Mouse (Mus musculus) E14TG2a.4 (cell line): ENCODE measurements at regions not wholly inside any gene's neighbourhood (a gene's known extent, or its start where the extent isn't known, plus 50 kb on each side); places are given as distances from the start of the nearest gene placed in this dataset.

Source experiments
- CTCF ChIP-seq: conservative IDR thresholded peaks from 2 replicates; pipeline ENCODE4 v1.5.1; 2014; ENCODE audit warnings: low read length
- POU5F1 ChIP-seq: IDR thresholded peaks from 2 replicates; pipeline ENCODE4 v1.6.1; 2014; ENCODE audit warnings: low read length, borderline replicate concordance

DNA sequence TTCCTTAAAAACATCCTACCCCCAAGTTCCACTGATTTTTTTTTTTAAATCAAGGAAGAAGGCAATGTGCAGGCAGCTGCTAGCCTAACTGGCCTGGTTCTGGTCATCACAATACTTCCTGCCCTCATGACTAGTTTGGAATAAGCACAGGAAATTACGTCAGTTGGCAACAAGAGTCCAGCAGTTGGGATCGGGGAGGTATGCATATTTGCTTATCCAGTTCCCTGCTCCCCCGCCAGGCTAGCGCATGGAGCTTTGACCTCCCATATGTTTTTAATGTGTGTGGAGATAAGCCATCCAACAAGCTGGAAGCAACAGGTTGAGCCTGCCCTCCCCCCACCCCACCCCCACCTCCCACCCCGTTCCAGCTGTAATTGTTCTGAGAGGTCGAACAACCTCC, 105.7 kb upstream of the Lrig1 start:
- TF ChIP-seq CTCF = no peak
- no peak for TF ChIP-seq POU5F1
